Mouse (Mus musculus) liver, postnatal 0 days (tissue): ENCODE data around the gene Efcab5.

Source experiments
- CTCF ChIP-seq: sonication (generic); IDR thresholded peaks from 2 replicates; pipeline ENCODE4 v1.5.1; 2016; ENCODE audit warnings: antibody characterized with exemption, low read depth
- EP300 ChIP-seq: IDR thresholded peaks from 2 replicates; pipeline ENCODE4 v1.6.1; 2016; ENCODE audit warnings: antibody characterized with exemption, low read depth, mild to moderate bottlenecking

DNA sequence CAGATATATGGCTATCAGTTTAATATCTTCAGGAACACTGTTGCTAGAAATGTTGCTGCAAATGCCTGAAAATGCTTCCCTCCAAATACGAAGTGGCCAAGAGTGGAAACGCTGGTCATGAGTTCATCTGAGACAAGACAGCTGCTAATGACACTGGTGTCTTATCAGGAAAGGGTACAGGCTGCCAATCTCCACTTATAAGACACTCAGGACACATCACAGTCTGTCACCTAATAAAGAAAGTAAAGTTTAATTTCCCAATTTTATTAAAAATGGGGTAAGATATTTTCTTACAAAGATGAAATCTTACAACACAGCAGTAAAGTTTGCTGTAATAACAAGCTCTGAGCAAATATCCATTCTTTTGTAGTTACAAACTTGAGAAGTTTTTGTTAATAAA, 99.6 kb downstream of the Efcab5 start:
- no peak for TF ChIP-seq CTCF
- TF ChIP-seq EP300 = no peak
